Mouse (Mus musculus) small intestine, adult 2 months (tissue): ENCODE data around the gene Eid3. TPM values are rescaled to one million over a fixed set of nuclear protein-coding genes. Genes with fewer than 3 reads are reported as not detected.

Source experiments
- H3K27ac ChIP-seq: fragments of 200-500 bp; 2 replicates; pipeline ENCODE4 v1.5.1; 2012; ENCODE audit warnings: low read depth, low read length, control low read depth, inconsistent platforms; ENCODE audit not compliant: insufficient read depth
- H3K27me3 ChIP-seq: fragments of 200-500 bp; 2 replicates; pipeline ENCODE4 v1.6.1; 2012; ENCODE audit warnings: mild to moderate bottlenecking, moderate library complexity, low read length, inconsistent platforms; ENCODE audit not compliant: control insufficient read depth, insufficient read depth
- H3K36me3 ChIP-seq: fragments of 200-500 bp; 2 replicates; pipeline ENCODE4 v1.6.1; 2012; ENCODE audit warnings: mild to moderate bottlenecking, low read length, control low read depth, inconsistent platforms; ENCODE audit not compliant: control insufficient read depth, insufficient read depth
- H3K4me1 ChIP-seq: fragments of 200-500 bp; 2 replicates; pipeline ENCODE4 v1.6.1; 2012; ENCODE audit warnings: low read length, inconsistent platforms, mixed read lengths; ENCODE audit not compliant: control insufficient read depth, insufficient read depth, insufficient read length
- H3K4me3 ChIP-seq: fragments of 200-500 bp; 2 replicates; pipeline ENCODE4 v1.5.1; 2012; ENCODE audit warnings: low read depth, mild to moderate bottlenecking, control low read depth, inconsistent platforms, low read length, moderate library complexity
- CTCF ChIP-seq: fragments of 200-500 bp; IDR thresholded peaks from 2 replicates; pipeline ENCODE4 v1.5.1; 2012; ENCODE audit warnings: low read depth, mild to moderate bottlenecking, control low read depth, inconsistent platforms, low read length, moderate library complexity, mixed read lengths; ENCODE audit not compliant: insufficient replicate concordance, insufficient read length; ENCODE audit errors: extremely low read depth
- POLR2A ChIP-seq: fragments of 200-500 bp; IDR thresholded peaks from 2 replicates; pipeline ENCODE4 v1.6.1; 2012; ENCODE audit warnings: low read depth, mild to moderate bottlenecking, control low read depth, inconsistent platforms, low read length, moderate library complexity
- WGBS: fragments of 180-500 bp; shearing (Covaris S2); methylation state at CpG from one replicate; pipeline ENCODE4 v1.1.7; 2018; 5-methylcytosine and 5-hydroxymethylcytosine counted together
- polyA plus RNA-seq: library from polyadenylated mRNA; depleted of rRNA; stranded (reverse); fragments of >200 nt; gene quantifications from 2 replicates; pipeline ENCODE4 v1.2.3, GENCODE M21; 2012

Gene Eid3
- polyA plus RNA-seq, 1 experiment = 0.48 TPM

GRCm38 (mm10) chr10:82826516-82826915, 39.9 kb upstream of the Eid3 start:
- no peak overlapping the region for H3K4me3 ChIP-seq
- H3K27me3 ChIP-seq = no peaks in the 10 kb centered on the region
- no peaks in the 10 kb centered on the region for H3K4me1 ChIP-seq
- WGBS = 52% methylated on average over 6 of the region's 6 CpGs
- H3K27ac ChIP-seq = no peak overlapping the region
- H3K36me3 ChIP-seq = no peaks in the 10 kb centered on the region
- no peak for TF ChIP-seq POLR2A
- TF ChIP-seq CTCF = no peak

- WGBS = 76% methylated on average over 9 of the region's 9 CpGs
- Histone ChIP-seq H3K27ac (no peak within 1 kb of the TSS), H3K36me3 (no peaks in the 10 kb centered on the region), H3K4me3 (no peak within 1 kb of the TSS), H3K4me1 (peaks cover 7% of the 10 kb centered on the region; the same call in 1 of the 2 replicates), H3K27me3 (no peaks in the 10 kb centered on the region)
- TF ChIP-seq POLR2A = no peak
- TF ChIP-seq CTCF = no peak
Observed at GRCm38 (mm10) chr10:82833926-82834325, 32.5 kb upstream of the Eid3 start, which contains the start of gene Txnrd1. TSS of gene Txnrd1 (plus strand) at chr10:82833951.

GRCm38 (mm10) chr10:82835898-82836297, 30.5 kb upstream of the Eid3 start:
- Histone ChIP-seq H3K4me3 (no peak overlapping the region), H3K27ac (no peak overlapping the region; the same call in 1 of the 2 replicates), H3K36me3 (no peaks in the 10 kb centered on the region), H3K27me3 (no peaks in the 10 kb centered on the region), H3K4me1 (peaks cover 7% of the 10 kb centered on the region; the same call in 1 of the 2 replicates)
- TF ChIP-seq CTCF = no peak
- no peak for TF ChIP-seq POLR2A
- WGBS = 83% methylated on average over 3 of the region's 3 CpGs

GRCm38 (mm10) chr10:82838390-82838789, 28.0 kb upstream of the Eid3 start:
- H3K4me3 ChIP-seq = no peak overlapping the region
- 25% methylated on average over 7 of the region's 7 CpGs for WGBS
- peak overlapping the region; percentile 82; the same call in 1 of the 2 replicates for H3K27ac ChIP-seq
- peaks cover 7% of the 10 kb centered on the region; the same call in 1 of the 2 replicates for H3K4me1 ChIP-seq
- H3K36me3 ChIP-seq = no peaks in the 10 kb centered on the region
- no peaks in the 10 kb centered on the region for H3K27me3 ChIP-seq
- TF ChIP-seq CTCF = no peak
- TF ChIP-seq POLR2A = no peak

- H3K4me3 ChIP-seq = no peak overlapping the region
- TF ChIP-seq CTCF (no peak), POLR2A (no peak)
- 82% methylated on average over 6 of the region's 6 CpGs for WGBS
- no peaks in the 10 kb centered on the region for H3K36me3 ChIP-seq
- peaks cover 11% of the 10 kb centered on the region; the same call in 1 of the 2 replicates for H3K4me1 ChIP-seq
- H3K27ac ChIP-seq = no peak overlapping the region
- H3K27me3 ChIP-seq = no peaks in the 10 kb centered on the region
Observed at GRCm38 (mm10) chr10:82844090-82844489, 22.3 kb upstream of the Eid3 start.

GRCm38 (mm10) chr10:82844731-82845130, 21.7 kb upstream of the Eid3 start:
- Histone ChIP-seq H3K4me3 (no peak overlapping the region), H3K27me3 (no peaks in the 10 kb centered on the region), H3K27ac (no peak overlapping the region), H3K36me3 (no peaks in the 10 kb centered on the region), H3K4me1 (peaks cover 11% of the 10 kb centered on the region; the same call in 1 of the 2 replicates)
- no peak for TF ChIP-seq POLR2A
- no peak for TF ChIP-seq CTCF
- 67% methylated on average over 8 of the region's 8 CpGs for WGBS

- TF ChIP-seq CTCF (no peak), POLR2A (no peak)
- no peaks in the 10 kb centered on the region for H3K36me3 ChIP-seq
- peaks cover 11% of the 10 kb centered on the region; the same call in 1 of the 2 replicates for H3K4me1 ChIP-seq
- peak overlapping the region; percentile 50 for H3K27ac ChIP-seq
- H3K4me3 ChIP-seq = no peak overlapping the region
- WGBS = 33% methylated on average over 9 of the region's 9 CpGs
- H3K27me3 ChIP-seq = no peaks in the 10 kb centered on the region
Observed at GRCm38 (mm10) chr10:82847821-82848459, 18.5 kb upstream of the Eid3 start.
